Mouse (Mus musculus): ENCODE measurements around the gene Mt4. TPM values are rescaled to one million over a fixed set of nuclear protein-coding genes. Genes with fewer than 3 reads are reported as not detected.
"Not testable (repeated sequence)": the region's sequence is repeated elsewhere in the genome, so short reads cannot be mapped to it uniquely, and the experiment has no call there.

Mt4 gene
- total RNA-seq, 1 experiment: 6.4 TPM

DNA sequence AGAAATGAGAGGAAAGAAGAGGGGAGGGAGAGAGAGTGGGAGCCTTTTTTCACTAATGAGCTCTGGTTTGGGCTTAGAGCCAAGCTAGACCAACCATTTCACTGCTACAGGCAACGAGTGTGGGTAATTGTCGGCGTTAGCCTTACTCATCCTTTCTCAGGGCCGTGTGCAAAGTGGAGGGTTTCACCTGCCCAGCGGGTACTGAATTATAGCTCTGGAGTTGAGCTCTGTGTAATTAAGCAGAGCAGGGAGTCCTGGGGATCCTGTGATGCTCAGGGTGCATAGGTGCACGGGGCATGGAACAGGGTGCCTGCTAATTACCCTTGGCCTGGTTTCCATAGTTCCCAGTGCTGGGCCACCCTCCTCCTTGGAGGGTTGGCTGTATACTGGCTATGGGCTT, 9.3 kb upstream of the Mt4 start:
- TF ChIP-seq MAFK (IDR thresholded peaks at IDR 0.05; ENCODE audit: insufficient read depth, low read depth, low read length) (no peak), ZC3H11A (IDR thresholded peaks at IDR 0.05; ENCODE audit: borderline replicate concordance, low read depth, low read length) (no peak), ZNF384 (IDR thresholded peaks at IDR 0.05; ENCODE audit: low read depth, low read length) (no peak), CHD2 (IDR thresholded peaks at IDR 0.05; ENCODE audit: low read depth, low read length) (no peak), HCFC1 (IDR thresholded peaks at IDR 0.05; ENCODE audit: borderline replicate concordance, insufficient read depth, low read length) (no peak)
- Histone ChIP-seq H3K9me3 (ENCODE audit: control insufficient read depth, insufficient read depth, low read depth, low read length) (no peaks in the 10 kb centered on the region), H3K4me3 (ENCODE audit: insufficient read depth in 1 of 2, low read depth in 1 of 2, low read length in 2 of 2, poor library complexity in 1 of 2, severe bottlenecking in 1 of 2) (no peak overlapping the region)

DNA sequence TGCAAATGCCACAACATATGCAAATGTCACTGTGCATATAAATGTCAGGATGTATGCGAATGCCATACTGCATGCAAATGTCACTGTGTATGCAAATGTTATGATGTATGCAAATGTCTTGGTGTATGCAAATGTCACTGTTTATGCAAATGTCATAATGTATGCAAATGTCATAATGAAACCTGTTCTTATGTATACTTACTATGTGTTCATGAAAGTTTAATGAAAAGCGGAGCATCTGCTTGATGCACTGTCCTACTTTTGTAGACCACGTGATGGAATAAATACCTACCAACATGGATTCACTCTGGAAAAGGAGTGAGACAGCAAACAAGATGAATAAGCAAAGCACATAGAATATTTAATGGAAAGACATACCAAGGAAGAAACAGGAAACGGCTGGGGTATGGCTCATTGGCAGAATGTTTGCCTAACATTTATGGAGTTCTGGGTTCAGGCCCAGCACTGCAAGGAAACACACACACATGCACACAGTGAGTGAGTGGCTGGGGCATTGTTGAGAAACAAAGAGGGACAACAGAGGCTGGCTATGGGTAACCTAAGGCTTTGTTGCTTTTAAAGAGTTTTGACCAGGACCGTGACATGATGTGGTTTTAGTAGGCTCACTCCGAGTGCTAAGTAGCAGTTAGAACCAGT, 7.7 kb upstream of the Mt4 start:
- no peak overlapping the region for H3K4me3 ChIP-seq (ENCODE audit: insufficient read depth in 1 of 2, low read depth in 1 of 2, low read length in 2 of 2, poor library complexity in 1 of 2, severe bottlenecking in 1 of 2)
- no peaks in the 10 kb centered on the region for H3K36me3 ChIP-seq (ENCODE audit: control insufficient read depth, insufficient read depth, low read length, poor library complexity, severe bottlenecking)
- in situ Hi-C loops (cut with MboI; ENCODE audit: low sequenced_read_pairs in 2 of 2, unreplicated experiment in 2 of 2): no loop called here
- H3K27ac ChIP-seq (ENCODE audit: insufficient read depth, low read depth, low read length, poor library complexity, severe bottlenecking): no peak overlapping the region
- no peak overlapping the region for H3K9ac ChIP-seq (ENCODE audit: insufficient read depth, low read depth, low read length, poor library complexity, severe bottlenecking)
- no peak for DNase-seq (ENCODE audit: low read depth, low spot score)
- TF ChIP-seq ZNF384 (IDR thresholded peaks at IDR 0.05; ENCODE audit: low read depth, low read length) (no peak), HCFC1 (IDR thresholded peaks at IDR 0.05; ENCODE audit: borderline replicate concordance, insufficient read depth, low read length) (no peak), CHD2 (IDR thresholded peaks at IDR 0.05; ENCODE audit: low read depth, low read length) (no peak), MAFK (IDR thresholded peaks at IDR 0.05; ENCODE audit: insufficient read depth, low read depth, low read length) (no peak), ZC3H11A (IDR thresholded peaks at IDR 0.05; ENCODE audit: borderline replicate concordance, low read depth, low read length) (no peak)
- no peaks in the 10 kb centered on the region for H3K4me1 ChIP-seq (ENCODE audit: control insufficient read depth in 2 of 2, insufficient read depth in 2 of 2, low read length in 2 of 2, poor library complexity in 1 of 2)
- H3K9me3 ChIP-seq (ENCODE audit: control insufficient read depth, insufficient read depth, low read depth, low read length): no peaks in the 10 kb centered on the region

More for the DNA sequence above, 9.3 kb upstream of the Mt4 start:
- no peak for DNase-seq (ENCODE audit: low read depth, low spot score)
- Histone ChIP-seq H3K36me3 (ENCODE audit: control insufficient read depth, insufficient read depth, low read length, poor library complexity, severe bottlenecking) (no peaks in the 10 kb centered on the region), H3K4me1 (ENCODE audit: control insufficient read depth in 2 of 2, insufficient read depth in 2 of 2, low read length in 2 of 2, poor library complexity in 1 of 2) (no peaks in the 10 kb centered on the region), H3K9ac (ENCODE audit: insufficient read depth, low read depth, low read length, poor library complexity, severe bottlenecking) (no peak overlapping the region), H3K27ac (ENCODE audit: insufficient read depth, low read depth, low read length, poor library complexity, severe bottlenecking) (no peak overlapping the region)
- in situ Hi-C loops (cut with MboI; ENCODE audit: low sequenced_read_pairs in 2 of 2, unreplicated experiment in 2 of 2): no loop called here

DNA sequence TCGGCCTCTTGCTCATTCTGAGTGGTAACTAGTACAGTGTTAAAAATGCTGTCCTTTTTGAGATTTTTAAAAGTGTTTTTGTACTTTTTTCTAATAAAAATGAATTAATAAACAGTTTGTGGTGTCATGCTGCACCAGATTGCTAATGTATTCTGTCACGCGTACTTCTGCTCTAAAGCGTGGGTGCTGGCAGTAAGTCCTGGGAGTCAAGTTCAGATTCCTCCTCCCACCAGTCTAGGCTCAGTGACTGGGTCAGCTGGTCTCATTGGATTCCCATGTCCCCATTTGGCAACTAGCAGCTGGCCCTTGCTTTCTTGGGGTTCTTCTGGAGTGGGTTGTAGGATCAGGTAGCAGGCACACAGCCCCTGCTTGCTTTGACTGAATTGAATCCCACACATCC, 6.9 kb upstream of the Mt4 start:
- H3K27ac ChIP-seq (ENCODE audit: insufficient read depth, low read depth, low read length, poor library complexity, severe bottlenecking): no peak overlapping the region
- no peaks in the 10 kb centered on the region for H3K4me1 ChIP-seq (ENCODE audit: control insufficient read depth in 2 of 2, insufficient read depth in 2 of 2, low read length in 2 of 2, poor library complexity in 1 of 2)
- no peak overlapping the region for H3K9ac ChIP-seq (ENCODE audit: insufficient read depth, low read depth, low read length, poor library complexity, severe bottlenecking)
- in situ Hi-C loops (cut with MboI; ENCODE audit: low sequenced_read_pairs in 2 of 2, unreplicated experiment in 2 of 2): no loop called here
- no peak for DNase-seq (ENCODE audit: low read depth, low spot score)
- TF ChIP-seq ZC3H11A (IDR thresholded peaks at IDR 0.05; ENCODE audit: borderline replicate concordance, low read depth, low read length) (no peak), HCFC1 (IDR thresholded peaks at IDR 0.05; ENCODE audit: borderline replicate concordance, insufficient read depth, low read length) (no peak), MAFK (IDR thresholded peaks at IDR 0.05; ENCODE audit: insufficient read depth, low read depth, low read length) (no peak)
- H3K9me3 ChIP-seq (ENCODE audit: control insufficient read depth, insufficient read depth, low read depth, low read length): no peaks in the 10 kb centered on the region
- no peaks in the 10 kb centered on the region for H3K36me3 ChIP-seq (ENCODE audit: control insufficient read depth, insufficient read depth, low read length, poor library complexity, severe bottlenecking)
- no peak overlapping the region for H3K4me3 ChIP-seq (ENCODE audit: insufficient read depth in 1 of 2, low read depth in 1 of 2, low read length in 2 of 2, poor library complexity in 1 of 2, severe bottlenecking in 1 of 2)

DNA sequence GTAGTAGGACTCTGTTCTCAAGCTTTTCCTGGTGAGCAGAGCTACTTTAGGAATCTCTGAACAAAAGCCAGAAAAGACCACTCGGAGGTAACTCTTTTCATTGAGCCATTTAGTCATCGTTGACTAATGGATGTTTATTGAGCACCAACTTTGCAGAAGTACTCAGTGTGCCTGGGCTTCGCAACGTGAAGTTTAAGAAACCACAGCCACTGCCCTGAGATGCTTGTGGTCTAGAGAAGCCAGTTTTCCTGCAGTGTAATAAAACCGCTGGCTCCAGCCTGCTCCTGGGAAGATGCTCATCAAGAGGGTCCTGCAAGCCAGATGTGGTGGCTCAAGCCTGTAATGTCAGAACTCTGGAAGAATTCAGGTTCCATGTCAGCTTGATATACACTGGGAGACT, 4.9 kb upstream of the Mt4 start:
- no peak overlapping the region for H3K4me3 ChIP-seq (ENCODE audit: insufficient read depth in 1 of 2, low read depth in 1 of 2, low read length in 2 of 2, poor library complexity in 1 of 2, severe bottlenecking in 1 of 2)
- in situ Hi-C loops (cut with MboI; ENCODE audit: low sequenced_read_pairs in 2 of 2, unreplicated experiment in 2 of 2): no loop called here
- H3K36me3 ChIP-seq (ENCODE audit: control insufficient read depth, insufficient read depth, low read length, poor library complexity, severe bottlenecking): no peaks in the 10 kb centered on the region
- H3K4me1 ChIP-seq (ENCODE audit: control insufficient read depth in 2 of 2, insufficient read depth in 2 of 2, low read length in 2 of 2, poor library complexity in 1 of 2): peaks cover 0 to 3% of the 10 kb centered on the region in 2 experiments; a peak in 1 of 4 replicates
- no peak overlapping the region for H3K9ac ChIP-seq (ENCODE audit: insufficient read depth, low read depth, low read length, poor library complexity, severe bottlenecking)
- DNase-seq (ENCODE audit: low read depth, low spot score): no peak
- H3K9me3 ChIP-seq (ENCODE audit: control insufficient read depth, insufficient read depth, low read depth, low read length): no peaks in the 10 kb centered on the region
- H3K27ac ChIP-seq (ENCODE audit: insufficient read depth, low read depth, low read length, poor library complexity, severe bottlenecking): no peak overlapping the region
- TF ChIP-seq MAFK (IDR thresholded peaks at IDR 0.05; ENCODE audit: insufficient read depth, low read depth, low read length): no peak
- TF ChIP-seq ZNF384 (IDR thresholded peaks at IDR 0.05; ENCODE audit: low read depth, low read length): no peak
- no peak for TF ChIP-seq HCFC1 (IDR thresholded peaks at IDR 0.05; ENCODE audit: borderline replicate concordance, insufficient read depth, low read length)
- TF ChIP-seq ZC3H11A (IDR thresholded peaks at IDR 0.05; ENCODE audit: borderline replicate concordance, low read depth, low read length): no peak
- TF ChIP-seq CHD2 (IDR thresholded peaks at IDR 0.05; ENCODE audit: low read depth, low read length): no peak

DNA sequence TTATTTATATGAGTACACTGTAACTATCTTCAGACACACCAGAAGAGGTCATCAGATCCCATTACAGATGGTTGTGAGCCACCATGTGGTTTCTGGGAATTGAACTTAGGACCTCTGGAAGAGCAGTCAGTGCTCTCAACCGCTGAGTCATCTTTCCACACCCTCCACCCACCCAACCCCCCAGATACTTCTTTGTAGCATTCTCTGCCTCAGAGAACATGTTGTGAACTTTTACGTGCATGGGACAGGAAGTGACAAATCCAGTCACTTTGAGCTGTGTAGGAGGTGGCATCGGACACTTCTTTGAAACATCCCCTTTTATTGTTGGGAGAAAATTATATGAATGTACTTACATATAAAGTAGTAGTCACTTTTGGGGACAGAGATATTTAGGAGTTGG, 2.4 kb upstream of the Mt4 start:
- TF ChIP-seq MAFK (IDR thresholded peaks at IDR 0.05; ENCODE audit: insufficient read depth, low read depth, low read length): peak; percentile 48; the same call in 1 of the 2 replicates
- H3K9ac ChIP-seq (ENCODE audit: insufficient read depth, low read depth, low read length, poor library complexity, severe bottlenecking); H3K9me3 ChIP-seq (ENCODE audit: control insufficient read depth, insufficient read depth, low read depth, low read length); DNase-seq (ENCODE audit: low read depth, low spot score); in situ Hi-C loops (cut with MboI; ENCODE audit: low sequenced_read_pairs in 2 of 2, unreplicated experiment in 2 of 2); H3K4me1 ChIP-seq (ENCODE audit: control insufficient read depth in 2 of 2, insufficient read depth in 2 of 2, low read length in 2 of 2, poor library complexity in 1 of 2); H3K27ac ChIP-seq (ENCODE audit: insufficient read depth, low read depth, low read length, poor library complexity, severe bottlenecking); H3K4me3 ChIP-seq (ENCODE audit: insufficient read depth in 1 of 2, low read depth in 1 of 2, low read length in 2 of 2, poor library complexity in 1 of 2, severe bottlenecking in 1 of 2); H3K36me3 ChIP-seq (ENCODE audit: control insufficient read depth, insufficient read depth, low read length, poor library complexity, severe bottlenecking): not testable (repeated sequence)

All from ES-E14 (cell line).